Mouse (Mus musculus) midbrain, embryonic 13.5 days (tissue): Measurements from ENCODE around the gene Insl6. TPM values are rescaled to one million over a fixed set of nuclear protein-coding genes. Genes with fewer than 3 reads are reported as not detected.

Experiments used
- ATAC-seq: fragments of 200-750 bp; cut with Nextera tagmentation; 2 replicates; pipeline ENCODE4 v1.8.0; 2017; ENCODE audit warnings: mild to moderate bottlenecking, moderate TSS enrichment, moderate library complexity
- H3K27ac ChIP-seq: fragments of 300-500 bp; sonication (generic); 2 replicates; pipeline ENCODE4 v1.5.1; 2015; ENCODE audit warnings: inconsistent platforms, mild to moderate bottlenecking, moderate library complexity
- H3K27me3 ChIP-seq: fragments of 300-500 bp; sonication (generic); 2 replicates; pipeline ENCODE4 v1.6.1; 2015; ENCODE audit warnings: mild to moderate bottlenecking, inconsistent platforms
- H3K36me3 ChIP-seq: fragments of 300-500 bp; sonication (generic); 2 replicates; pipeline ENCODE4 v1.6.1; 2015; ENCODE audit warnings: mild to moderate bottlenecking, inconsistent platforms
- H3K4me1 ChIP-seq: fragments of 300-500 bp; sonication (generic); replicated peaks from 2 replicates; pipeline ENCODE4 v1.6.1; 2015; ENCODE audit warnings: inconsistent platforms
- H3K4me2 ChIP-seq: fragments of 300-500 bp; sonication (generic); replicated peaks from 2 replicates; pipeline ENCODE4 v1.6.1; 2015; ENCODE audit warnings: moderate library complexity, mild to moderate bottlenecking, inconsistent platforms
- H3K4me3 ChIP-seq: fragments of 300-500 bp; sonication (generic); replicated peaks from 2 replicates; pipeline ENCODE4 v1.5.1; 2015; ENCODE audit warnings: mild to moderate bottlenecking, inconsistent platforms
- H3K9ac ChIP-seq: fragments of 300-500 bp; sonication (generic); replicated peaks from 2 replicates; pipeline ENCODE4 v1.6.1; 2015; ENCODE audit warnings: mild to moderate bottlenecking, inconsistent platforms
- H3K9me3 ChIP-seq: fragments of 300-500 bp; sonication (generic); 2 replicates; pipeline ENCODE4 v1.6.1; 2016; ENCODE audit warnings: mild to moderate bottlenecking, inconsistent platforms
- WGBS: fragments of 180-500 bp; shearing (Covaris S2); methylation state at CpG from one replicate; pipeline ENCODE4 v1.1.7; 2015; 5-methylcytosine and 5-hydroxymethylcytosine counted together
- polyA plus RNA-seq: library from polyadenylated mRNA; unstranded; fragments of >200 nt; fragmentation: Nextera tagmentation; extraction: Ambion mirVana; gene quantifications from 2 replicates; pipeline ENCODE4 v1.2.1, GENCODE M21; 2015

The Insl6 gene
- polyA plus RNA-seq, 1 experiment from 2014 or later: 2.9 TPM

DNA sequence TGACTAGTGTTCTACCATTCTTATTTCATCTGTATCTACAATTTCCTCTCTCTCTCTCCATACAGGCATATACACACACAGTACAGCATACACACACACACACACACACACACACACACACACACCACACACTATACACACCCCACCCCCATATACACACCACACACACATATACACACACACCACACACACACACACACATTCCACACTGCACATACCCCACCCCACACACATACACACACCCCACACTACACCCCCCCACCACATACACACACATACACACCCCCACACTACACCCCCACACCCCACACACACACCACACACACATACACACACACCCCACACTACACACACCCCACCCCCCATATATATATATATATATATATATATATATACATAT is 19.7 kb upstream of the Insl6 start:
- ATAC-seq: no peak
- Histone ChIP-seq H3K27me3 (no peaks in the 10 kb centered on the region), H3K4me2 (no peak overlapping the region), H3K4me1 (no peaks in the 10 kb centered on the region), H3K9ac (no peak overlapping the region), H3K36me3 (peaks cover 1% of the 10 kb centered on the region), H3K27ac (no peak overlapping the region), H3K4me3 (no peak overlapping the region), H3K9me3 (no peaks in the 10 kb centered on the region)

DNA sequence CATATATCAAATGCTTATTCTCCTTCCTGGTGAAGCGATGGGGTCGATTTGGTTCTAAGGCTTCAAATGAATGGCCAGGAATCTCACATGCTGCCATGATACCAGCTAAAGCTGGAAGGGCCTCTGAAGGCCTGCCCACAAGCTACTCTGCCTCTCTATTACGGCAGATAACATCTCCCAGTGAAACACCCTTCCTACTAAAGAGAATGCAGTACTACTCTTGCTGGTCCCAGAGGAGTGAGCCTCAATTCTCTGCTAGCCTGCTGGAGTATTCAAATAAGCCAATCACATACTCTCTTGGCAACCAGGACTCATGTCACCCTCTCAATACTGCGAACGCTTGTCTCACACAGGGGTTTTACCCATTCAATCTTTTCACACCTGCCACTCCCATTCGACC is 17.1 kb upstream of the Insl6 start:
- no peak overlapping the region for H3K4me2 ChIP-seq
- no peak for ATAC-seq
- 89% methylated on average over 6 of the region's 6 CpGs for WGBS

DNA sequence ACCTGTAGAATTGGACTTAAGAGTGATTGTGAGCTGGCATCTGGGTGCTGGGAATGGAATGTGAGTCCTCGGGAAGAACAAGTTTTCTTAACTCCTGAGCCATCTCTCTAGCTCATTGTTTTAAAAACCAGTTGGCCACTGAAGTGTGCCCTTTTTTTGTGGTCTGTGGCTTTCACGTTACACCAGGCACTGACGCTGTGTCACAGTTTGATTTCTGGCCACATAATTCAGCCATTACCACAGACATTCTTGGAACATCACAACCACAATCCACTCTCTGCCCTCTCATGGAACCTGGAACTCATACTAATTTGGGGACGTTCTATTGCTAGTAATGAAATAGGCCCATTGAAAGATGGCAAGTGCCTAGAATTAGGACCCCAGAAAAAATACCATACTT is 15.9 kb upstream of the Insl6 start:
- WGBS: 79% methylated on average over 4 of the region's 4 CpGs
- H3K36me3 ChIP-seq: no peaks in the 10 kb centered on the region
- no peak for ATAC-seq

More for the DNA sequence above, 17.1 kb upstream of the Insl6 start:
- Histone ChIP-seq H3K27me3 (no peaks in the 10 kb centered on the region), H3K9me3 (no peaks in the 10 kb centered on the region), H3K4me1 (no peaks in the 10 kb centered on the region), H3K4me3 (no peak overlapping the region), H3K36me3 (no peaks in the 10 kb centered on the region), H3K27ac (no peak overlapping the region), H3K9ac (no peak overlapping the region)

DNA sequence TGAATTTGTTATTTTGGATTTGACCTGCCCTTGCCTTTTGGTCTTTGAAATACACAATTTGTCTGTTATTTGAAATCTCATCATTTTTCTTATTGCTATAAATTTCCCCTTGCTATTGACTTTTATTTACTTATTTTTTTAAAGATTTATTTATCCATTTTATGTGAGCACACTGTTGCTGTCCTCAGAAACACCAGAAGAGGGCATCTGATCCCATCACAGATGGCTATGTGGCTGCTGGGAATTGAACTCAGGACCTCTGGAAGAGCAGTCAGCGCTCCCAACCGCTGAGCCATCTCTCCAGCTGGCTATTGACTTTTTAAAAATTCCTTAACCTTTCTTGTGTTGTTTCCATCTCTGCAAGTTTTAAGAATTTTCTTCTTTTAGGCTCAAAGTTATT is 11.5 kb upstream of the Insl6 start:
- Histone ChIP-seq H3K9ac (no peak overlapping the region), H3K27ac (no peak overlapping the region), H3K4me1 (peaks cover 10% of the 10 kb centered on the region), H3K4me2 (no peak overlapping the region), H3K4me3 (no peak overlapping the region), H3K9me3 (no peaks in the 10 kb centered on the region), H3K27me3 (peaks cover 7% of the 10 kb centered on the region; the same call in 1 of the 2 replicates), H3K36me3 (no peaks in the 10 kb centered on the region)
- ATAC-seq: no peak
- 82% methylated on average over 2 of the region's 2 CpGs for WGBS

More for the DNA sequence above, 15.9 kb upstream of the Insl6 start:
- H3K4me1 ChIP-seq: no peaks in the 10 kb centered on the region
- no peak overlapping the region for H3K27ac ChIP-seq
- H3K27me3 ChIP-seq: no peaks in the 10 kb centered on the region
- no peak overlapping the region for H3K4me3 ChIP-seq
- H3K4me2 ChIP-seq: no peak overlapping the region
- no peaks in the 10 kb centered on the region for H3K9me3 ChIP-seq
- H3K9ac ChIP-seq: no peak overlapping the region

DNA sequence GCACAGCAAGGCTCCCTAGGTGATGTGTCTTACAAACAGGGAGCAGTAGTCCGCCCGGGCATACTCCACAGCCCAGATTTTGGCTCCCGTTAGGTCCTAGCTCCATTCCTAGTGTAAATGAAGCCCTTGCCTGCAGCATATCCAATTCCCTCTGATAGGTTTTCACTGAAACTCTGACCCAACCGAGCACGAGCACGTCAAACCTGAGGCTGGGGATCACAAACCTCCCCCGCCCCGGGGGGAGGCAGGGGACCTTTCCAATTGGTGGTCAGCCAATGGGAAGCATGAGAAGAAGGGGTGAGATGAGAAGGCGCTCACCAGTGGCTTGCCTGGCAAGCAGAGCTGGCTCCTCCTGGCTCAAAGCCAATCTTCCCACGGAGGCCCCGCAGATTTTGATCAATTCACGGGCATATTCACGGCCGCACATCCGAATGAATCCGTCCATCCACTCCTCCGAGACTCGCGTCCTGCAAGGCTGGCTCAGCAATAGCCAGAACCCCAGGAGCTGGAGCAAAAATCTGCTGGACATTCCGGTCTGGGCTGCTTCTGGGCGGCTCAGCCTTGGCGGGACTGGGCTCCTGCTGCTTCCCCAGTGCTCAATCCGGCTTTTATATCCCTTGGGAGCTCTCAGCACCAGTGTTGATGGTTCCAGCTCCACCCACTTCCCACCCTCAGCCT is 9.1 kb upstream of the Insl6 start, which contains the start of gene Rln1:
TSS of gene Rln1 (minus strand) at position 603 of the 678 bp plus-strand sequence.
- H3K27me3 ChIP-seq: peaks cover 7% of the 10 kb centered on the region; the same call in 1 of the 2 replicates
- no peaks in the 10 kb centered on the region for H3K36me3 ChIP-seq
- H3K9ac ChIP-seq: peak within 1 kb of the TSS; percentile 71
- peak; percentile 86 for ATAC-seq
- no peak within 1 kb of the TSS for H3K27ac ChIP-seq
- peak within 1 kb of the TSS; percentile 67 for H3K4me2 ChIP-seq
- H3K4me1 ChIP-seq: peaks cover 10% of the 10 kb centered on the region
- 2% methylated on average over 23 of the region's 23 CpGs for WGBS
- no peaks in the 10 kb centered on the region for H3K9me3 ChIP-seq
- H3K4me3 ChIP-seq: peak within 1 kb of the TSS; percentile 43

DNA sequence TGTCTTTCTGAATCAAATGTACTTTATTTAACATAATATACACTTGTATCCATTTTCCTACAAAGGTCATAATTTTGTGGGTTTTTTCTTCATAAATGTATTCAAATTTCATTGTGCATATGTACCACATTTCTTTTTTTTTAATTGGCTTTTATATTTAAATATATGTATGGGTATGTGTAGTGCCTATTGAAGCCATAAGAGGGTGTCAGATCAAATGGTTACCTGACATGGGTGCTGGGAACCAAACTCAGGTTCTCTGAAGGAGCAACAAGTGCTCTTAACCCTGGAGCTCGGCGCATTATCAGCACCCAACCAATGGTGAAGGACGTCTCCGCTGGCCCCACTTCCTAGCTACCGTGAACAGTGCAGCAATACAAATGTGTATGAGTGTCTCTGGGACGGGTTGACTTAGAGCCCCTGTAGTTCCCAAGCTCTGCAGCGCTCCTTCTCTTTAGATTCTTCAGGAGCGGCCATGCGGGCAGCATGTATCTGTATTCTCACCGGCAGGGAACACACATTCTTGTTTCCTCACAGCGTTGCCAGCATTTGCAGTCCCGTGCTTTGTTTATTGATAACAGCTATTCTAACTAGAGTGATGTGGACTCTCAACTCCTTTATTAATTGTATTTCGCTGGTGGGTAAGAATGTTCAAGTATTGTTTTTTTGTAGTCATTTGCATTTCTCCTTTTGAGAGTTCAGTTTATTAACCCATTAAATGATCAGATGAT is 1.8 kb upstream of the Insl6 start:
- Histone ChIP-seq H3K9me3 (no peaks in the 10 kb centered on the region), H3K36me3 (no peaks in the 10 kb centered on the region), H3K27me3 (peaks cover 7% of the 10 kb centered on the region), H3K27ac (no peak overlapping the region), H3K4me1 (peaks cover 5% of the 10 kb centered on the region; the same call in 1 of the 2 replicates), H3K4me3 (no peak overlapping the region), H3K4me2 (no peak overlapping the region), H3K9ac (no peak overlapping the region)
- whole genome bisulfite sequencing: 73% methylated on average over 13 of the region's 13 CpGs
- no peak for ATAC-seq

DNA sequence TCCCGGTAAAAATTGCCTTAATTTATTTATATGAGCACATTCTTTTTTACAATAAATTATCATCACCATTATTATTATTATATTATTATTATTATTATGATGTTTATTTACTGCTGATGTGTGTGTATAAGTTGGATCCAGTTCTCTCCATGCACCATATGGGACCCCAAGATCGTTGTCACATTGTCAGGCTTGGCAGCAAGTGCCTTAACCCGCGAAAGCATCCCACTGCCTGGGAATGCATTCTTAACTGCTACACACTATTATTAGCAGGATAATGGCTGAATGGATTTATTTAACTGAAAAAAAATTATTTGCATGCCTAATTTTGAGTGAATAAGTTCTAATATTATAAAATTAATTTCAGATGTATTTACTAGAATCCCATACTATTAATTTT is 1.2 kb upstream of the Insl6 start:
- Histone ChIP-seq H3K4me2 (no peak overlapping the region), H3K27me3 (peaks cover 7% of the 10 kb centered on the region), H3K4me1 (peaks cover 5% of the 10 kb centered on the region; the same call in 1 of the 2 replicates), H3K4me3 (no peak overlapping the region), H3K36me3 (no peaks in the 10 kb centered on the region), H3K9me3 (no peaks in the 10 kb centered on the region), H3K9ac (no peak overlapping the region), H3K27ac (no peak overlapping the region)
- no peak for ATAC-seq
- 85% methylated on average over 4 of the region's 4 CpGs for WGBS

DNA sequence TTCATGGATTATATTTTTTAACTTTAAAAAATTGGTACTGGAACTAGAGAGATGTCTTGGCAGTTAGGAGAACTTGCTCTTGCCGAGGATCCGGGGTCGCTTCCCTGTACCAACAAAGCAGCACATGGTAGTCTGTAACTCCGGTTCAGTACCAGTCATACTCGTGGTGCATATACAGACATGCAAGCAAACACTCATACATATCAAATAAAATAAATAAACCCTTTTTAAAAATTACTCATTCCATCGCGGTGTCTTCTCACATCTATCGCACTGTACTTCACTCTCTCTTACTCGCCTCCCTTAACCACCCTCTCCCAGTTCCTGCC is 660 bp upstream of the Insl6 start:
- Histone ChIP-seq H3K4me3 (no peak overlapping the region), H3K27me3 (peaks cover 7% of the 10 kb centered on the region), H3K4me1 (peaks cover 5% of the 10 kb centered on the region; the same call in 1 of the 2 replicates), H3K27ac (no peak overlapping the region), H3K9ac (no peak overlapping the region), H3K4me2 (peak overlapping the region; percentile 58; the same call in 1 of the 2 replicates), H3K9me3 (no peaks in the 10 kb centered on the region), H3K36me3 (no peaks in the 10 kb centered on the region)
- ATAC-seq: no peak
- WGBS: 78% methylated on average over 9 of the region's 9 CpGs

DNA sequence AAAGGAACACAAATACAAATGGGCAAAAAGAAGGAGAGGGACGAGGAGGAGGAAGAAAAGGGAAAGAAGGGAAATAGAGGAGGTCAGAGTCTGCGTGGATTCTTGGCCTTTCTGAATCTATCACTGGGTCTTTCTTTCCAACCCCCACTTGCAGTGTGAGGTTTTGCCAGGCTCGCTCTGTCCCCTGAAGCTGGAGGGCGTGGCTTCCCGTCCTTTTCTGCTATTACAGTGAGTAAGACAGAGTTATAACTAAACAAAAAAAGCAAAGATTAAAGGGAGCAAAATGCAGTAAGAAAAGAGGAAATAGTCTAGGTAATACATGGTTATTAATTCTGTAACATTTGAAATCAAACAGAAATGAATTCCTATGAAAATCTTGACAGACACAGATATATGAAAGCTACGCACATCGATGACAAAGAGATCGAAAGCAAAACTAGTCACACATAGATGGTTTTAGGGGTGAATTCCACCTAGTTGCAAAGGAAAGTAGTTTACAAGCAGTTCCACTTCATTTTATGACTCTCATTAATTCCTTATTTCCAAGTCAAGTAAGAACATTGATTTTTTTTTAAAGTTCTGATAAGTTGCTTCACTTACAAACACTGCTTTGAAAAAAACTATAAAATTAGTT is 1.6 kb downstream of the Insl6 start:
- no peak overlapping the region for H3K27ac ChIP-seq
- WGBS: 79% methylated on average over 8 of the region's 8 CpGs
- no peaks in the 10 kb centered on the region for H3K36me3 ChIP-seq
- H3K4me2 ChIP-seq: no peak overlapping the region
- ATAC-seq: no peak
- peaks cover 5% of the 10 kb centered on the region; the same call in 1 of the 2 replicates for H3K4me1 ChIP-seq
- no peaks in the 10 kb centered on the region for H3K9me3 ChIP-seq
- peaks cover 7% of the 10 kb centered on the region for H3K27me3 ChIP-seq
- H3K4me3 ChIP-seq: no peak overlapping the region
- no peak overlapping the region for H3K9ac ChIP-seq

DNA sequence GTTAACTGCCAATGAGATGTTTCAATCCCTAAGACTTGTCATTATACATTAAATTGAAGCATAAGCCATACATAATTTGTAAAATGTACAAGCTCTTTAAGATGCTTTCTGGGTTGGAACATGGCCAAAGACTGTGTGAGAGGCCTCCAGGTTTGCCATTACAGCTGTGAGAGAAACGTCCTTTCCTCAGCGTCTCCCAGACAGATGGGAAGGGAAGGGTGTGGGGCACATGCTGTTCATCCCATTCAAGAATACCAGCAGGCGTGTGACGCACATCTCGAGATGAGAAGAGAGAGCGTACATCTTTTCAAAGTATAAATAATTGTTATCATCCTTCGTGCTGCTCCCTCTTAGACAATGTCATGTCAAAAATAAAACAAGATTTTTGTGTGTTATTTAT is 12.5 kb downstream of the Insl6 start:
- no peak overlapping the region for H3K9ac ChIP-seq
- WGBS: 62% methylated on average over 7 of the region's 7 CpGs
- H3K4me3 ChIP-seq: no peak overlapping the region
- H3K27me3 ChIP-seq: no peaks in the 10 kb centered on the region
- peaks cover 17% of the 10 kb centered on the region for H3K9me3 ChIP-seq
- no peak for ATAC-seq
- H3K4me2 ChIP-seq: no peak overlapping the region
- H3K4me1 ChIP-seq: no peaks in the 10 kb centered on the region
- peaks cover 36% of the 10 kb centered on the region for H3K36me3 ChIP-seq
- H3K27ac ChIP-seq: no peak overlapping the region

DNA sequence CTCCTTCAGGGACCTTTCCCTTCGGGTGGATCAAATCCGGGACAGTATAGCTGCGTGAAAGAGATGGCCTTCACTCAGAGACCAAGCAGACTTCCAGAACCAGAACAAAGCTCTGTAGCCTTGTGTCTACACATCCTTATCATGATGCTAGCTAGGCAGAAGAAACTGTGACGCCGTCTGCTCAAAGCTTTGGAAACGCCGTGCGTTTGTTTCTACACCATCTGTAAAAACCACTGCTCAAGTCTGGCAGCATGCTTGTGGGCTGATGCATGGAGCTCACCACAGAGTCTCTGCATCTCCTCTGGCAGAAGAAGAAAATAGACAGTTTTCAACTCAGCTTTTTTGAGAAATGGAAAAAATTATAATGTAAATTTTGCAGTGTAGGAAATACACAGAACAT is 13.4 kb downstream of the Insl6 start:
- 95% methylated on average over 8 of the region's 8 CpGs for WGBS

DNA sequence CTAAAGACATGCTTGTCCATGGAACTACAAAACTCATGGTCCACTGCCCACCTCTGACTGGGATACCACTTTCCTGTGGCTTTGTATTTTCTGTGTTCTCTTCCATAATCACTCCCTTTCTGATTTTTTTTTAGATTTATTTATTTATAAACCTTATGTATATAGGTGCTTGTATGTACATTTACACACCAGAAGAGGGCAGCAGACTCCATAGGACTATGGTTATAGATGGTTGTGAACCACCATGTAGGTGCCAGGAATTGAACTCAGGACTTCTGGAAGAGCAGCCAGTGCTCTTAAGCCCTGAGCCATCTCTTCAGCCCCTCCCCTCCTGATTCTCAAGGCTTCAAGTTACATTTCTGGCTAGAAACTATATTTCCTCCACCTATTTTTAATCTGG is 16.3 kb downstream of the Insl6 start:
- H3K36me3 ChIP-seq: peaks cover 37% of the 10 kb centered on the region
- no peak overlapping the region for H3K9ac ChIP-seq
- H3K9me3 ChIP-seq: no peaks in the 10 kb centered on the region
- H3K27ac ChIP-seq: no peak overlapping the region
- no peaks in the 10 kb centered on the region for H3K27me3 ChIP-seq
- H3K4me2 ChIP-seq: no peak overlapping the region
- ATAC-seq: no peak
- no peaks in the 10 kb centered on the region; the same call in 1 of the 2 replicates for H3K4me1 ChIP-seq
- no peak overlapping the region for H3K4me3 ChIP-seq

More for the DNA sequence above, 13.4 kb downstream of the Insl6 start:
- peaks cover 36% of the 10 kb centered on the region for H3K36me3 ChIP-seq
- H3K9me3 ChIP-seq: peaks cover 12% of the 10 kb centered on the region
- no peak for ATAC-seq
- H3K4me3 ChIP-seq: no peak overlapping the region
- H3K27ac ChIP-seq: no peak overlapping the region
- H3K9ac ChIP-seq: no peak overlapping the region
- no peaks in the 10 kb centered on the region; the same call in 1 of the 2 replicates for H3K4me1 ChIP-seq
- no peak overlapping the region for H3K4me2 ChIP-seq
- no peaks in the 10 kb centered on the region for H3K27me3 ChIP-seq
